Mouse (Mus musculus) erythroblast, embryonic 14.5 days (primary cell): ENCODE measurements around the gene Eif4g3. TPM values are rescaled to one million over a fixed set of nuclear protein-coding genes. Genes with fewer than 3 reads are reported as not detected.

ENCODE experiments used
- H3K27me3 ChIP-seq: 2 replicates; pipeline ENCODE4 v1.6.1; 2012; ENCODE audit warnings: inconsistent platforms; ENCODE audit not compliant: control insufficient read depth
- H3K36me3 ChIP-seq: 2 replicates; pipeline ENCODE4 v1.6.1; 2012; ENCODE audit warnings: mild to moderate bottlenecking, inconsistent platforms; ENCODE audit not compliant: control insufficient read depth
- H3K4me1 ChIP-seq: 2 replicates; pipeline ENCODE4 v1.6.1; 2012; ENCODE audit warnings: inconsistent platforms; ENCODE audit not compliant: control insufficient read depth
- H3K4me3 ChIP-seq: replicated peaks from 2 replicates; pipeline ENCODE3; 2012; ENCODE audit warnings: moderate library complexity, mild to moderate bottlenecking, inconsistent platforms
- H3K9me3 ChIP-seq: 2 replicates; pipeline ENCODE4 v1.6.1; 2012; ENCODE audit warnings: low read length, inconsistent platforms, mixed read lengths; ENCODE audit not compliant: control insufficient read depth
- GATA1 ChIP-seq: IDR thresholded peaks from 2 replicates; pipeline ENCODE4 v1.6.1; 2012; ENCODE audit warnings: low read length, inconsistent platforms, mixed read lengths
- TAL1 ChIP-seq: IDR thresholded peaks from 3 replicates; pipeline ENCODE4 v1.6.1; 2012; ENCODE audit warnings: low read length, inconsistent platforms, mixed read lengths
- polyA plus RNA-seq: library from polyadenylated mRNA; stranded (reverse); fragments of >175 nt; gene quantifications from 2 replicates; pipeline ENCODE4 v1.2.3, GENCODE M21; 2012

Eif4g3 gene
- polyA plus RNA-seq, 1 experiment: 2.9 TPM

DNA sequence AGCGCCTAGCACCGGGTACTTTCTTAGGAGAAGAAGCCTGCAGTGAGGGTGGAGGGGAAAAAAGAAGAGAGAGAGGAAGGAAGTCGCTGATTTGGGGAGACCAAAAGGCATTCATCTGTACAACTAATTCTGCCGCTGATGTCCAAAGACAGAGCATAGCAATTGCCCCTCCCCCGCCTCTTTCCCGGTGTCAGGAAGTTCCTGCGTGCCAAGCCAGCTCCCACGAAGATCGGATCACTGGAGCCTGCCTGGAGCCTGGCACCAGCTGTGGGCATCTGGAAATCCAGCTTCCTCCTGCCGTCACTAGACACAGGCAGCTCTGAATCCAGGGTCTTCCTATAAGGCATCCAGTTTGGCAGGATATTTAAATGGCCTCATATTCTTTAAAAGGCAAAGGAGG is 8.6 kb upstream of the Eif4g3 start:
- no peak for TF ChIP-seq TAL1
- H3K4me1 ChIP-seq: no peaks in the 10 kb centered on the region

GRCm38 (mm10) chr4:137984746-137985145 is 8.1 kb upstream of the Eif4g3 start:
- TF ChIP-seq TAL1: no peak
- TF ChIP-seq GATA1: no peak
- Histone ChIP-seq H3K27me3 (peaks cover 14% of the 10 kb centered on the region), H3K4me3 (no peak overlapping the region), H3K36me3 (no peaks in the 10 kb centered on the region), H3K4me1 (no peaks in the 10 kb centered on the region), H3K9me3 (no peaks in the 10 kb centered on the region)

More for the DNA sequence above, 8.6 kb upstream of the Eif4g3 start:
- H3K4me3 ChIP-seq: no peak overlapping the region
- no peaks in the 10 kb centered on the region for H3K36me3 ChIP-seq
- peaks cover 10% of the 10 kb centered on the region for H3K27me3 ChIP-seq
- no peaks in the 10 kb centered on the region for H3K9me3 ChIP-seq

DNA sequence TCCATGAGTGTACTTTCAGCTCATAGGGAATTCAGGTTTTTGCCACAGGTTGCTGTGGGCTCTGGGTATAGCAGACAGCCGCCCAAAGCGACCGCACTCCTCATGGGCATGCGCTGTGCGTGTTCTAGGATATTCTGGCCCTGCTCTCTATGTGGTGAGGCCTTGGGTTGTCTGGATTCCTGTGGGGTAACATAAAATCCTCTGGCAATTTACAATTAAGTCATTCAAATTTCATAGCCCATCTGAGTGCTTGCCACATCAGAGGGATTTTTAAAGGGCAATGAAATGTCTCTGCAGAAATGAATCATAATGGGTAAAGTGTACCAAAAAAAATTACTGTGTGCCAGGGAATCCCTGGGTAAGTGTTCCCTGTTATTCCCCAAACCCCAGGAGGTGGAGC is 3.4 kb upstream of the Eif4g3 start:
- Histone ChIP-seq H3K36me3 (no peaks in the 10 kb centered on the region), H3K4me3 (no peak overlapping the region), H3K4me1 (peaks cover 13% of the 10 kb centered on the region), H3K27me3 (peaks cover 41% of the 10 kb centered on the region), H3K9me3 (peaks cover 2% of the 10 kb centered on the region)
- TF ChIP-seq TAL1 (no peak), GATA1 (no peak)

GRCm38 (mm10) chr4:137990433-137990832 is 2.4 kb upstream of the Eif4g3 start:
- Histone ChIP-seq H3K4me3 (no peak overlapping the region), H3K9me3 (peaks cover 2% of the 10 kb centered on the region), H3K27me3 (peaks cover 41% of the 10 kb centered on the region), H3K4me1 (peaks cover 23% of the 10 kb centered on the region), H3K36me3 (peaks cover under 1% of the 10 kb centered on the region; the same call in 1 of the 2 replicates)
- TF ChIP-seq TAL1: no peak
- TF ChIP-seq GATA1: no peak

GRCm38 (mm10) chr4:137991240-137991639 is 1.6 kb upstream of the Eif4g3 start:
- Histone ChIP-seq H3K4me3 (no peak overlapping the region), H3K9me3 (peaks cover 2% of the 10 kb centered on the region), H3K27me3 (peaks cover 41% of the 10 kb centered on the region), H3K36me3 (peaks cover 8% of the 10 kb centered on the region), H3K4me1 (peaks cover 29% of the 10 kb centered on the region)
- TF ChIP-seq TAL1 (no peak), GATA1 (no peak)

DNA sequence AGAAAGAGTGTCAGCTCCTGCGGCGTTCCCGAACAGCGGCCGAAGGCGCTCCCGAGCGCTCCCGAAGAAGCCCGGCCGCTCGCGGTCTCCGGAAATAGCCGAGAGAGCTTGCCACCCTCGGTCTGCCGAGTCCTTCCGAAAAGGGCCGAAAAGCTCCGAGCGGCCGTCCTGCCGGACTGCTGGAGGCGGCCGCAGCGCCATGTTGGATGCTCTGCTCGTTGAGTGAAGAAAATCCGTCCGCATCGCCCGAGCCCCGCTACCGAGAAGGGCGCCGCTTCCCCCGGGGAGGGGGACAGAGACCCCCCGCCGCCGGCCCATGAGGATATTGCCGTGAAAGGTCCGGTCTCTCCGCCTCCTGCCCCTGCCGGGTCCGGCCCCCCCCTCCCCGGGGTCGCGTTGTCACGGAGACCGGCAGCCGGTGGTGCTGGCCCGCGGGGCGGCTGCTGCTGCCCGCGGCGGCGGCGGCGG is 503 bp downstream of the Eif4g3 start:
- peak overlapping the region; percentile 86 for H3K4me3 ChIP-seq
- H3K9me3 ChIP-seq: peaks cover 2% of the 10 kb centered on the region
- H3K27me3 ChIP-seq: peaks cover 41% of the 10 kb centered on the region
- no peak for TF ChIP-seq GATA1
- TF ChIP-seq TAL1: no peak
- H3K4me1 ChIP-seq: peaks cover 31% of the 10 kb centered on the region
- H3K36me3 ChIP-seq: peaks cover 23% of the 10 kb centered on the region

DNA sequence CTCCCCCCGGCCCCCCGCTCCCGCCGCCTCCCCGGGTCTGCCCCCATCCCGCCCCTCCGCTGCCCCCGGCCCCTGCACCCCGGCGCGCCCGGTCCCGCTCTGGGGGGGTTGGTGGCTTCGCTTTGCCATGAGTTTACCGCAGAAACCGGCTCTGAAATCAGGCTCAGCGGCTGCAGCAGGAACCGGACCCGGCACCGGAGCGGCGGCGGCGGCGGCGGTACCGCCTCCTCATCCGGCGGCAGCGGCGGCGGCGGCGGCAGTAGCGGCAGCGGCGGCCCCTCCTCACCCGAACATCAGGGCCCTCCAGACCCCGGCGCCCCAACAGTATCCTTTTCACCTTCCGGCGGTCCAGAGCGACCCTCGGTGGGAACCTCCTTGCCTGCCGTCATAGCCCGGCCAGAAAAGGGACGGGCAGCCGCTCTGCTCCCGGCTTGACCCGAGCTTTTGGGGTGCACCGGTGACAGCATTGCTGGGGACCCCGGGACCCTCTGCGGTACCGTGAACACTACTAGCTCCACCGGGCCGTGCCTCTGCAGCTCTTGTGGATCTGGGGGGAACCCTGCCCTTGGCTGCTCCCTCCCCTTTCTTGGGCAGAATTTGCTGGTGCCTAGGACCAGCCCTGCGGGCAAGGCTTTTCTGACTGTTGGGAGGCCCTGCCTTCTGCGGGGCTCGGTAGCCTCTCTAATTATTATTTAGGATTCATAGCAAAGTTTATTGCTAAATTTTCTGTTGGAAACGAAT is 1.2 kb downstream of the Eif4g3 start:
- peaks cover 38% of the 10 kb centered on the region for H3K27me3 ChIP-seq
- H3K4me1 ChIP-seq: peaks cover 31% of the 10 kb centered on the region
- TF ChIP-seq TAL1: no peak
- no peak for TF ChIP-seq GATA1
- H3K36me3 ChIP-seq: peaks cover 30% of the 10 kb centered on the region
- H3K9me3 ChIP-seq: peaks cover 2% of the 10 kb centered on the region
- peak overlapping the region; percentile 86 for H3K4me3 ChIP-seq

GRCm38 (mm10) chr4:137994562-137995336 is 1.9 kb downstream of the Eif4g3 start:
- Histone ChIP-seq H3K4me3 (peak overlapping the region; percentile 86), H3K9me3 (peaks cover 2% of the 10 kb centered on the region), H3K4me1 (peaks cover 31% of the 10 kb centered on the region), H3K36me3 (peaks cover 37% of the 10 kb centered on the region), H3K27me3 (peaks cover 30% of the 10 kb centered on the region)
- no peak for TF ChIP-seq GATA1
- TF ChIP-seq TAL1: no peak

DNA sequence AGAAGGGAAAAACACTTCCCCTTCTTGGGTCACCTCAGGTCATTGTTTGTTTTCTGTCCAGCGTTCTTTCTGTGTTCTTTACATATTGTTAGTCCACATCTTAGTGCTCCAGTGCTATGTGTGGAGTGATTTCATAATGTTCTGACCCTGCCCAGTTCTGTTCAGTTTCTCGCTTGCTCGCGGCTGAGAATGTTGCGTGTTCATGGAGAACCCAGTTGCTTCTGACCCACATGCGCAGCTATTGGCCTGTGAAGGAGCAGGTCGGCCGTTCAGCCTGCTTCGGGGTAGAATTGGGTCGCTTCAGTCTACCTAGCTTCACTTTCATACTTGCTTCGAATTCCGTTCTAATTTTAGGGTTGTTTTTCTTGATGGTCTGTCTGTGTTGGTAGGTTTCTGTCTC is 2.6 kb downstream of the Eif4g3 start:
- Histone ChIP-seq H3K4me1 (peaks cover 31% of the 10 kb centered on the region), H3K36me3 (peaks cover 40% of the 10 kb centered on the region), H3K9me3 (peaks cover 2% of the 10 kb centered on the region), H3K4me3 (no peak overlapping the region), H3K27me3 (peaks cover 28% of the 10 kb centered on the region)
- no peak for TF ChIP-seq TAL1
- TF ChIP-seq GATA1: no peak
